Mouse (Mus musculus): ENCODE data around the gene Ssu72. TPM values are rescaled to one million over a fixed set of nuclear protein-coding genes. Genes with fewer than 3 reads are reported as not detected.
A peak's percentile ranks its signal among the peaks of the same experiment; 100 is the strongest.

Ssu72 gene
- total RNA-seq, 4 experiments from 2014 or later: 37.8 to 42.0 (median 38.2) TPM

DNA sequence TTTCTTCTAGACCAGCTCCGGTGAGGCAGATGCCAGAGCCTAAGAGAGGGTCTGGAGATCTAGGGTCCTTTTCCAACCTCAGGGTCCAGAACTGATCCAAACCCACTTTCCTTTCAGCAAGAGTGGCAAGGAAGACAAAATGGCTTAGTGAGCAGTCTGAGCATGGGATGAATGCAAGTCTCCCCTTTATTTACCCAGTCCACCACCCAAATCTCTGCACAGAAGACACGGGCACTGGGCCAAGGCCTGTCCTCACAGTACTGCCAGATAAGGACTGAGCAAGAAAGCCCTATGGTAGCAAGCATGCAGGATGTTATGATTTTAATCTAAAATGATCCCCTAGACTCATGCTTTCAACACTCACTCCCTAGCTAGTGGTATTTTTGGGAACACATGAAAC is 73.2 kb downstream of the Ssu72 start:
- no peak for DNase-seq (ENCODE audit: low spot score in 2 of 2)

DNA sequence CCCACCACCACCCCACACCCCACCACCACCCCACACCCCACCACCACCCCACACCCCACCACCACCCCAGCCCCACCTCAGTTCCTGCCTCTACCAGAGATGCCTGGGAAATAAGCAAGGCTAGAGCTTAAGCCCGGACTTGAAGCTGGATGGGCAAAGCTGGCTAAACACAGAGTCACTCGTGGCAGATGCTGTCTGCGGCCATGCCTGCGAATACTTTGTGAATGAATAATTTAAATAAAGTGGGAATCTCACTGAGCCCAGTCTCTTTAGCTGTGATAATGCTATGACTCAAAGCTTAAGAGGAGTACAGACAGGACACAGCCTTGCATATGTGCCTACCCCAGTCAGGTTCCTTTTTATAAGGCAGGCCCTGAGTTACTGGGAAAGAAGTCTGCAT is 74.9 kb downstream of the Ssu72 start:
- DNase-seq (ENCODE audit: low spot score in 2 of 2): no peak

DNA sequence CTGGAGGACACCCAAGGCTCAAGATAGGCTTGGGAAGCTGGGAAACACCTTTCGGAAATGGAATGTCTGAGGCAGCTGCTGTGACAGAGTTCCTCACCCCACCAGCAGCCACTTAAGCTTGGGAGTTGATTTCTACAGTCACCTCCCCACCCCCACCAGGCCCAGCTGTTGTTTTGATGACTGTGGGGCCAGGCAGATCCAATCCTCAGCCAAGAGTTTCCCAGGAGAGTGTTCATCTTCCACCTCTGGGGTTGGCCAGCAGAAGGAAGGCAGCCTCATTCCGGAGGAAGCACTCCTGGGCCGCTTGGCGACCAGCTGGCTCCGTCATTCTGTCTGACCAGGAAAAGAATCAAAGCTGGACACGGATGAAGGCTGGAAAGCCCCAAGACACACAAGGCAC is 76.3 kb downstream of the Ssu72 start:
- DNase-seq (ENCODE audit: low spot score in 2 of 2): peak; percentile 91 to 92

Other genes starting within 250 kb of the Ssu72 start
- gene Tmem52, start 235.7 kb upstream of the Ssu72 start, total RNA-seq (2022): 100 to 1,000 TPM; 139 to 250 (median 181) TPM
- gene Gnb1, start 213.4 kb upstream of the Ssu72 start, total RNA-seq (2022): 10 to 100 TPM; 44.1 to 58.4 (median 47.3) TPM
- 10 to 100 TPM; 10.8 to 19.0 (median 15.8) TPM for gene Nadk, start 142.4 kb upstream of the Ssu72 start, total RNA-seq (2022)
- 1 to 10 TPM; 2.8 to 3.8 (median 3.4) TPM for gene Slc35e2, start 103.4 kb upstream of the Ssu72 start, total RNA-seq (2022)
- gene Cdk11b, start 79.9 kb upstream of the Ssu72 start, total RNA-seq (2022): 10 to 100 TPM; 22.7 to 30.1 (median 27.5) TPM
- gene Gm10563, start 59.4 kb upstream of the Ssu72 start, total RNA-seq (2022): not detected
- 1 to 10 TPM in 2 of 4 experiments, under 1 TPM in 2; 0.70 to 1.6 (median 1.1) TPM for gene Mmp23, start 51.4 kb upstream of the Ssu72 start, total RNA-seq (2022)
- 10 to 100 TPM; 17.8 to 22.6 (median 18.8) TPM for gene Mib2, start 35.6 kb upstream of the Ssu72 start, total RNA-seq (2022)
- 1 to 10 TPM in 3 of 4 experiments, under 1 TPM in 1; 0.70 to 1.5 (median 1.1) TPM for gene Fndc10, start 10.5 kb upstream of the Ssu72 start, total RNA-seq (2022)
- under 1 TPM; 0.19 to 0.62 (median 0.37) TPM for gene Tmem240, start 30.0 kb downstream of the Ssu72 start, total RNA-seq (2022)
- gene Atad3a, start 56.3 kb downstream of the Ssu72 start, total RNA-seq (2022): 10 to 100 TPM; 23.8 to 25.1 (median 23.9) TPM
- gene Vwa1, start 69.9 kb downstream of the Ssu72 start, total RNA-seq (2022): 1 to 10 TPM; 4.0 to 8.9 (median 6.2) TPM
- gene Tmem88b, start 81.1 kb downstream of the Ssu72 start, total RNA-seq (2022): under 1 TPM; 0.21 to 0.72 (median 0.31) TPM
- gene Ankrd65, start 85.6 kb downstream of the Ssu72 start, total RNA-seq (2022): not detected
- gene Mrpl20, start 98.1 kb downstream of the Ssu72 start, total RNA-seq (2022): 10 to 100 TPM; 46.2 to 50.5 (median 47.7) TPM
- gene Ccnl2, start 107.7 kb downstream of the Ssu72 start, total RNA-seq (2022): 10 to 100 TPM; 11.6 to 19.5 (median 15.0) TPM
- 10 to 100 TPM; 73.1 to 83.9 (median 79.0) TPM for gene Aurkaip1, start 126.5 kb downstream of the Ssu72 start, total RNA-seq (2022)
- gene Mxra8, start 134.9 kb downstream of the Ssu72 start, total RNA-seq (2022): 10 to 100 TPM; 16.5 to 34.5 (median 24.9) TPM
- gene Dvl1, start 142.6 kb downstream of the Ssu72 start, total RNA-seq (2022): 100 to 1,000 TPM; 117 to 124 (median 120) TPM
- under 1 TPM in 2 of 4 experiments, not detected in 2; 0.11 to 0.12 TPM for gene Tas1r3, start 158.6 kb downstream of the Ssu72 start, total RNA-seq (2022)
- 10 to 100 TPM; 11.0 to 18.7 (median 16.1) TPM for gene Cptp, start 164.6 kb downstream of the Ssu72 start, total RNA-seq (2022)
- 10 to 100 TPM; 13.0 to 16.8 (median 14.1) TPM for gene Ints11, start 164.7 kb downstream of the Ssu72 start, total RNA-seq (2022)
- 10 to 100 TPM; 14.2 to 17.0 (median 14.9) TPM for gene Pusl1, start 187.0 kb downstream of the Ssu72 start, total RNA-seq (2022)
- 1 to 10 TPM; 5.6 to 8.3 (median 7.2) TPM for gene Acap3, start 187.0 kb downstream of the Ssu72 start, total RNA-seq (2022)
- gene Ube2j2, start 239.0 kb downstream of the Ssu72 start, total RNA-seq (2022): 10 to 100 TPM; 53.4 to 69.1 (median 58.7) TPM